Mouse (Mus musculus) bone marrow macrophage, adult 2 months (primary cell): ENCODE measurements around the gene Strn.

Experiments
- CTCF ChIP-seq: IDR thresholded peaks from 2 replicates; pipeline ENCODE4 v1.5.1; 2012; ENCODE audit warnings: low read depth, mild to moderate bottlenecking, low read length, moderate library complexity
- POLR2A ChIP-seq: IDR thresholded peaks from 2 replicates; pipeline ENCODE4 v1.6.1; 2012; ENCODE audit warnings: mild to moderate bottlenecking, low read depth, low read length, borderline replicate concordance

DNA sequence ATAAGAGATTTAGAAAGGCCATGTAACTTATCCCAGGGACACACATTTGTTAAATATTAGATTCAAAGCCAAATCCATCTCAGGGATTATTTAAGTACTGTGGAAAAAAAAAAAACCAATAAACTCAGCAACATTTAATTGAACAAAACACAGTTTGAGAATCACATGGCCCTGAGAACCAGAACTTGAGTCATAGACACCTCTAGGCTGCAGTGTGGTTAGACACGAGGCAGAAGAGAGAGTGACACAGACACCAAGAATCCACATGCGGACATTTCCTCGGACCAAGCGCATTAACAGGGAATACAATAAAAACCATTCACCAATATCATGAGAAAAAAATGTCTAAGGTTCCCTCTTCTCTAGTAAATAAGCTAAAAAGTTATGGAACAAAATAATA is 94.7 kb downstream of the Strn start:
- TF ChIP-seq POLR2A: no peak
- no peak for TF ChIP-seq CTCF
